Mouse (Mus musculus) embryonic facial prominence, embryonic 11.5 days (tissue): ENCODE data around the gene Igsf11. TPM values are rescaled to one million over a fixed set of nuclear protein-coding genes. Genes with fewer than 3 reads are reported as not detected.

ENCODE experiments used
- ATAC-seq: fragments of 200-750 bp; cut with Nextera tagmentation; replicated peaks from 2 replicates; pipeline ENCODE4 v1.8.0; 2017; ENCODE audit warnings: low read depth; ENCODE audit not compliant: insufficient number of reproducible peaks, low FRiP score, low TSS enrichment
- DNase-seq: peaks from one replicate; pipeline ENCODE4 v3.0.0-alpha.2; 2015; ENCODE audit warnings: low spot score
- H3K27ac ChIP-seq: fragments of 300-500 bp; sonication (generic); replicated peaks from 2 replicates; pipeline ENCODE4 v1.5.1; 2014; ENCODE audit warnings: mild to moderate bottlenecking, low read depth, low read length, control low read depth
- H3K27me3 ChIP-seq: fragments of 300-500 bp; sonication (generic); 2 replicates; pipeline ENCODE4 v1.6.1; 2014; ENCODE audit warnings: mild to moderate bottlenecking, low read length, moderate library complexity, mixed read lengths; ENCODE audit not compliant: control insufficient read depth, insufficient read depth
- H3K36me3 ChIP-seq: fragments of 300-500 bp; sonication (generic); replicated peaks from 2 replicates; pipeline ENCODE4 v1.6.1; 2014; ENCODE audit warnings: low read depth, mild to moderate bottlenecking, low read length, moderate library complexity, mixed read lengths; ENCODE audit not compliant: control insufficient read depth, insufficient read depth
- H3K4me1 ChIP-seq: fragments of 300-500 bp; sonication (generic); 2 replicates; pipeline ENCODE4 v1.6.1; 2014; ENCODE audit warnings: low read length, mixed read lengths; ENCODE audit not compliant: control insufficient read depth, insufficient read depth
- H3K4me2 ChIP-seq: fragments of 300-500 bp; sonication (generic); 2 replicates; pipeline ENCODE4 v1.6.1; 2014; ENCODE audit warnings: low read depth, mild to moderate bottlenecking, control low read depth, low read length, moderate library complexity
- H3K4me3 ChIP-seq: fragments of 300-500 bp; sonication (generic); 2 replicates; pipeline ENCODE4 v1.5.1; 2014; ENCODE audit warnings: low read depth, low read length, control low read depth
- H3K9ac ChIP-seq: fragments of 300-500 bp; sonication (generic); replicated peaks from 2 replicates; pipeline ENCODE4 v1.6.1; 2014; ENCODE audit warnings: mild to moderate bottlenecking, control low read depth, low read length
- H3K9me3 ChIP-seq: fragments of 300-500 bp; sonication (generic); replicated peaks from 2 replicates; pipeline ENCODE4 v1.6.1; 2016; ENCODE audit warnings: mild to moderate bottlenecking, low read length, inconsistent platforms, mixed read lengths; ENCODE audit not compliant: control insufficient read depth
- WGBS: fragments of 180-500 bp; shearing (Covaris S2); extraction: QIAGEN DNeasy Blood & Tissue Kit; methylation state at CpG from one replicate; pipeline ENCODE4 v1.1.7; 2014; 5-methylcytosine and 5-hydroxymethylcytosine counted together
- polyA plus RNA-seq: library from polyadenylated mRNA; unstranded; fragments of >200 nt; fragmentation: Nextera tagmentation; extraction: Ambion mirVana; gene quantifications from 2 replicates; pipeline ENCODE4 v1.2.1, GENCODE M21; 2014

Igsf11 gene
- polyA plus RNA-seq, 1 experiment from 2014 or later, result 0.49 TPM

DNA sequence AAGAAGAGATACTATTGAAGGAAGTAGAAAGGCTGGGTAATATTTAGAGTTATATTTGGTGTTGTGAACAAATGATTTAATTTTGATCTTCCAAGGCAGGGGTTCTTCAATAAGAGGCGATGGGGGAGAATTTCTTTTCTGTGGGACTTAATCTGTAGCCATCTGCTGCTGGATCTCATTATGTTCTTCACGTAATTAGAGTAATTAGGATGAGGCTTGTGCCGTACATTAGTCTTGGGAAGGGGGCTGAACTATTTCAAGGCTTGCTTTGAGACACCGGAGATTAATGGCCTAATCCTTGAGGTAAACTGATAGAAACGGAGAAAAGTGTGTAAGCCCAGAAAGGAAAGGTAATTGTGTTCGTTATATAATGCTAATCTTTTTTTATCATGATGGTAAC is 61.4 kb downstream of the Igsf11 start:
- ATAC-seq, result no peak
- DNase-seq, result no peak
- whole genome bisulfite sequencing, result 49% methylated on average over 6 of the region's 6 CpGs
- no peak overlapping the region for H3K9ac ChIP-seq
- no peak overlapping the region for H3K4me3 ChIP-seq
- H3K4me1 ChIP-seq, result no peaks in the 10 kb centered on the region
- H3K9me3 ChIP-seq, result no peaks in the 10 kb centered on the region
- H3K27me3 ChIP-seq, result no peaks in the 10 kb centered on the region
- no peaks in the 10 kb centered on the region for H3K36me3 ChIP-seq
- H3K4me2 ChIP-seq, result no peak overlapping the region
- H3K27ac ChIP-seq, result no peak overlapping the region

DNA sequence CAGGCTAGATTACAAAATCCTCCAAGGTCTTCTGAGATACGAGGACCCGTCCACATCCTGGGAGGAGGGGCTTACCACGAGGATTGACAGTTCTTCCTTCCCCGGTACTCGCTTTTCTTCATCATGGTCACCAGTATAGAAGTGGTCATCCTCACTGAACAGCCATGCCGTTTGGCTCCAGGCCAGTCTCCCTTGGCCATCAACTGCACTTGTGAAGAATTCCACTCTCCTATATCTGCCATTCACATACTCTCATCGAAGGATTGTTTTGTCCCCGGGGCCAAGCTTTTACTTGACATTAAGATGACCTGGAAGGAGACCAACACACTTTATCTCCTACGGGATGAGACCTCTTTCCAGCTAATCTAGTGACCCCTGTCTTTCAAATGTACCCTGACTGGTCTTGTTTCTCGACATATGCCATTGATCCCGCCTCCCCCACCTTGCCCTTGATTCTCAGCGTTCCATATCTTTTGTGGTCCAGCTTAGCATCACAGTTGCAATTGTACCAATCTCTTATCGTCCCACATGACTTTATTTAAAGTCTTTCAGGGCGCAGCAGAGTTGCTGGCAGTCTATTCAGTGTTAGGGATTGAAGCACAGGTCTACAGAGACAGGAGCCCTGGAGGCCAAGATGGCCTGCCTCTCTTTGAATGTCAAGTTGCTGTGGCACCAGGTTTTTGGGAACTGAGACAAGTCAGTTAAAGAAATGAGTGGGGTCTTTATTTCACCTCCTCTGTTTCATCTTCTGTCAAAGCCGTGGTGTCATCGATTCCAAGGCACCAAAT is 62.2 kb downstream of the Igsf11 start:
- Histone ChIP-seq H3K27ac (no peak overlapping the region), H3K9me3 (no peaks in the 10 kb centered on the region), H3K4me3 (no peak overlapping the region), H3K4me1 (no peaks in the 10 kb centered on the region), H3K9ac (no peak overlapping the region), H3K27me3 (no peaks in the 10 kb centered on the region), H3K4me2 (no peak overlapping the region), H3K36me3 (no peaks in the 10 kb centered on the region)
- DNase-seq (no peak), ATAC-seq (no peak)
- WGBS, result 82% methylated on average over 16 of the region's 16 CpGs

DNA sequence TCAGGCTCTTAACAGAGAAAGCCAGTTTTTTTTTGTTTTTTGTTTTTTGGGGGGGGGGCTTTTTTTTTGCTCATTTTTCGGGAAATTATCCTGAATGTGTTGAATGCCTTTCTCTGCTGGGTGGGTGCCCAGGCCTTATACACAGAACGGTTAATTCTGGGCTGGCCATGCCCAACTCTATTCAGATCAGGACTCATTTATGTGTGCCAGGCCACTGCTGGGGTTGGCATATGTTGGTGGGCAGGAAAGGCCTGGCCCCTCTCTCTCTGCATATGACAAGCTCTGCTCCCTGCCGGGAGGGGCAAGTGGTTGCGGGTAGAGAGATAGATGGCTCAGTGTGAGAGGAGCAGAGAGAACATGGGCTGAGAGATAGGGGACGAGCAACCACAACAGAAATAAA is 62.8 kb downstream of the Igsf11 start:
- H3K27me3 ChIP-seq, result no peaks in the 10 kb centered on the region
- H3K9me3 ChIP-seq, result no peaks in the 10 kb centered on the region
- H3K4me1 ChIP-seq, result no peaks in the 10 kb centered on the region
- no peaks in the 10 kb centered on the region for H3K36me3 ChIP-seq
- 81% methylated on average over 5 of the region's 5 CpGs for WGBS
- H3K9ac ChIP-seq, result no peak overlapping the region
- DNase-seq (no peak), ATAC-seq (no peak)
- no peak overlapping the region for H3K4me2 ChIP-seq
- no peak overlapping the region for H3K4me3 ChIP-seq
- no peak overlapping the region for H3K27ac ChIP-seq

DNA sequence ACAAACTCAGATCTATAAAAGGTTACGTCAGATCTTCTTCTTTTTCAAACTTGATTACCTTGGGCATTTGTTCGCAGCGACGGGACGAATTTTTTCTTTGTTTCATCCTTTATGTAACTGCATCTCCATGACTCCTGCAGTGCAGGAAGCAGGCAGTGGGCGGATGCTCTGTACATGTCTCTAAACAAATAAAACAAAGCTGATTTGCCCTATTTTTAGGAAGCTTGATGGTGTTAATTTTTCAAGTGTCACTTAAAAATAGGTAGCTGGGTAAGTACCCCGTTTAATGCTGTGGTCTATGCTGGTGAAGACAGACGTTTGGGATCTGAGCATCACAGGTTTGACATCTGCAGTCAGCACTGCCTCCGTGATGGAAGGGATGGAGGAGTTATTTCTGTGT is 66.3 kb downstream of the Igsf11 start:
- Histone ChIP-seq H3K27me3 (no peaks in the 10 kb centered on the region), H3K36me3 (no peaks in the 10 kb centered on the region), H3K9ac (no peak overlapping the region), H3K27ac (no peak overlapping the region), H3K4me2 (no peak overlapping the region), H3K4me1 (no peaks in the 10 kb centered on the region), H3K4me3 (no peak overlapping the region), H3K9me3 (no peaks in the 10 kb centered on the region)
- no peak for DNase-seq
- 70% methylated on average over 9 of the region's 9 CpGs for WGBS
- no peak for ATAC-seq

DNA sequence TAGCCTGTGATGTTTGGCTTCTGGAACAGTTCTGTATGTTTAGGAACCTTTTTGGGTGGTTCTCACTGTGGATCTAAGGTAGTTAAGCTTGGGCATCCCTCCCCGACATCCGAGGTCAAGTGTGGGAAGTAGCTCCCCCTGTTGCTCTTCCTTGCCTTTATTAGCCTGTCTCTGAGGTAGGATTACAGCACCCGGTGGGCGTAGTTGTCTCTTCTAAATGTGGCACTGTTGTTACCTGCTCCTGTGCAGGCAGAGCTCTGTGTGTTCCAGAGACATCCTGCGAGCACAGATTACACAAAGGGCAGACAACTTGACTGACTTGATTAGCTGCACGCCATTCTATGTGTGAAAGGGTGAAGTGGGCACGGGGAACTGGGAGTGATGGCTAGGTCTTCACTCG is 68.1 kb downstream of the Igsf11 start:
- Histone ChIP-seq H3K4me1 (no peaks in the 10 kb centered on the region), H3K27me3 (no peaks in the 10 kb centered on the region), H3K4me3 (no peak overlapping the region), H3K4me2 (no peak overlapping the region), H3K36me3 (no peaks in the 10 kb centered on the region), H3K9me3 (no peaks in the 10 kb centered on the region), H3K27ac (no peak overlapping the region), H3K9ac (no peak overlapping the region)
- ATAC-seq, result no peak
- WGBS, result 75% methylated on average over 8 of the region's 8 CpGs
- no peak for DNase-seq

DNA sequence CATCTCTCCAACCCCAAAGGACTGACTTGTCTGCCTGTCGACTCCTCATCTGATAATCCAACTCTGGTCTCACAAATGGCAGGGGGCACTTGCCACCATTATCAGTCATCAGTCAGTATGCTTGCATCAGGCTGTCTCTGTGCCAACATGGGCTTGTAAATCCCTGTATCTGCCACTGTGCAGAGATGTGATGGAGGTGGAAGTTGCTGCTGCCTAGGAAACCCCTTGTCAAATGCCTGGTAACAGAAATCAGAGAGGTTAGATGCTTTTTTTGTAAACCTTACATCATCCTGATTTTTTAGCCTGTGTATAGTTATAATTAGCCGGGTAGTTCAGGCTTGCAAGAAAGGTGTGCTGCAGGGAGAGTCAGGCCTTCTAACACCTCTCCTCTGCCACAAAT is 69.4 kb downstream of the Igsf11 start:
- 84% methylated on average over 2 of the region's 2 CpGs for WGBS
- Histone ChIP-seq H3K4me2 (no peak overlapping the region), H3K9me3 (no peaks in the 10 kb centered on the region), H3K4me1 (no peaks in the 10 kb centered on the region), H3K27me3 (no peaks in the 10 kb centered on the region), H3K27ac (no peak overlapping the region), H3K4me3 (no peak overlapping the region), H3K36me3 (no peaks in the 10 kb centered on the region), H3K9ac (no peak overlapping the region)
- ATAC-seq, result no peak
- no peak for DNase-seq

DNA sequence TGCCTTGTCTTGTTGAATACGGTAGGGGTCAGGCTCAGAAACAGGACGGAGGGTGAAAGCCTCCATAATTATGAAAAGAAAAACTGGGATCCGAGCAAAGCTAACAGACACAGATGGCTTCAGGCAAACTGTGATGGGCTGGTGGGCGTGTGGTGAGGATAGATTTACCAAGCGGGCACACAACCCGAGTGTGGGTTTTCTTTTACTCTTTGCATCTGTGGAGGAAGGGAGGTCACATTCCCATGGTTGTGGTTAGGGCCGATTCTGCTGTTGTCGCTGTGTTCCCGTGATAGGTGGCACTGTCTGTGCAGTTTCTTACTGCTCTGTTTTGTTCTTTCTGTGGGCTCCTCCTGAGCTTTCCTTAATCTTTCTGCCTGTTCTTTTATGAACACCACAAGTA is 70.2 kb downstream of the Igsf11 start:
- Histone ChIP-seq H3K4me1 (no peaks in the 10 kb centered on the region), H3K9me3 (no peaks in the 10 kb centered on the region), H3K27me3 (no peaks in the 10 kb centered on the region), H3K36me3 (no peaks in the 10 kb centered on the region), H3K4me3 (no peak overlapping the region), H3K4me2 (no peak overlapping the region), H3K27ac (no peak overlapping the region), H3K9ac (no peak overlapping the region)
- 54% methylated on average over 9 of the region's 9 CpGs for WGBS
- DNase-seq, result no peak
- no peak for ATAC-seq

DNA sequence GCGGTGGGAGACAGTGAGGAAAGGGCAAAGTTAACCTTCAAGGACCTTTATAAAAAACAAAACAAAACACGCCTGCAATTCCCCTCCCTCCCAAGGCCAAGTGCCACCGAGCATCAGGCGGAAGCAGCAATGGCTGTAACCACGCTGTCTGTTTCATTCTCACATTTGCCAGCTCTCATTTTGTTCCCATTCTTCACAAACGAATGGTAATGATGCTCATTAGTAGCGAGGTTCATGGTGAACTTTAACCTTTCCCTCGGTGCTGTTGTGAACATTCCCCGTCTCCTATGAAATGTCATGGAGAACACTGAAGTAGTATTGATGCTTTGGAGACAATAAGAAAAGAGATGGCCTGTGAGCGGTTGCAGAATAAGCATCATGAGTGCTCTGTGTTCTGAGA is 74.6 kb downstream of the Igsf11 start:
- Histone ChIP-seq H3K9me3 (no peaks in the 10 kb centered on the region), H3K36me3 (no peaks in the 10 kb centered on the region), H3K27me3 (no peaks in the 10 kb centered on the region), H3K9ac (no peak overlapping the region), H3K4me2 (no peak overlapping the region), H3K4me1 (no peaks in the 10 kb centered on the region), H3K4me3 (no peak overlapping the region), H3K27ac (no peak overlapping the region)
- 67% methylated on average over 10 of the region's 10 CpGs for WGBS
- ATAC-seq, result no peak
- DNase-seq, result no peak
